Mouse (Mus musculus): ENCODE measurements around the gene Tmem117. TPM values are rescaled to one million over a fixed set of nuclear protein-coding genes. Genes with fewer than 3 reads are reported as not detected.

Gene Tmem117
- total RNA-seq, 2 experiments from 2014 or later = 10.5 to 11.4 TPM

- intact Hi-C loops (cut with DNase I) = no loop called here
- DNase-seq (ENCODE audit: low spot score in 2 of 2) = no peak
Measured at GRCm38 (mm10) chr15:94835634-94836033, 206.6 kb downstream of the Tmem117 start.

- intact Hi-C loops (cut with DNase I) = no loop called here
- no peak for DNase-seq (ENCODE audit: low spot score in 2 of 2)
Measured at GRCm38 (mm10) chr15:94838646-94839045, 209.6 kb downstream of the Tmem117 start.

GRCm38 (mm10) chr15:94847501-94847900 lies 218.5 kb downstream of the Tmem117 start:
- peak; percentile 24 to 66 for DNase-seq (ENCODE audit: low spot score in 2 of 2)
- intact Hi-C loops (cut with DNase I) = loop anchor here (5.0 to 10.0 kb wide), 2 partner anchors 70 to 677 kb away; partner anchors contain the start of gene Nell2

- intact Hi-C loops (cut with DNase I) = no loop called here
- DNase-seq (ENCODE audit: low spot score in 2 of 2) = peak; percentile 45 to 61
Measured at GRCm38 (mm10) chr15:94859641-94860040, 230.6 kb downstream of the Tmem117 start.

- no peak for DNase-seq (ENCODE audit: low spot score in 2 of 2)
- intact Hi-C loops (cut with DNase I) = no loop called here
Measured at GRCm38 (mm10) chr15:94861173-94861572, 232.1 kb downstream of the Tmem117 start.

- peak; percentile 21 to 46 for DNase-seq (ENCODE audit: low spot score in 2 of 2)
Measured at GRCm38 (mm10) chr15:94864134-94864533, 235.1 kb downstream of the Tmem117 start.

GRCm38 (mm10) chr15:94868372-94868771 lies 239.3 kb downstream of the Tmem117 start:
- intact Hi-C loops (cut with DNase I) = no loop called here
- DNase-seq (ENCODE audit: low spot score in 2 of 2) = peak in 1 of 2 experiments; percentile 28

More at GRCm38 (mm10) chr15:94864134-94864533, 235.1 kb downstream of the Tmem117 start:
- intact Hi-C loops (cut with DNase I) = no loop called here

- peak in 1 of 2 experiments; percentile 25 for DNase-seq (ENCODE audit: low spot score in 2 of 2)
- intact Hi-C loops (cut with DNase I) = no loop called here
Measured at GRCm38 (mm10) chr15:94885026-94885425, 256.0 kb downstream of the Tmem117 start.

- DNase-seq (ENCODE audit: low spot score in 2 of 2) = no peak
- intact Hi-C loops (cut with DNase I) = no loop called here
Measured at GRCm38 (mm10) chr15:94893201-94893600, 264.2 kb downstream of the Tmem117 start.

- intact Hi-C loops (cut with DNase I) = no loop called here
- DNase-seq (ENCODE audit: low spot score in 2 of 2) = peak in 1 of 2 experiments; percentile 6
Measured at GRCm38 (mm10) chr15:94894086-94894485, 265.1 kb downstream of the Tmem117 start.

- no peak for DNase-seq (ENCODE audit: low spot score in 2 of 2)
- intact Hi-C loops (cut with DNase I) = no loop called here
Measured at GRCm38 (mm10) chr15:94895681-94896080, 266.6 kb downstream of the Tmem117 start.

- intact Hi-C loops (cut with DNase I) = no loop called here
- DNase-seq (ENCODE audit: low spot score in 2 of 2) = no peak
Measured at GRCm38 (mm10) chr15:94903188-94903587, 274.2 kb downstream of the Tmem117 start.

- no peak for DNase-seq (ENCODE audit: low spot score in 2 of 2)
- intact Hi-C loops (cut with DNase I) = no loop called here
Measured at GRCm38 (mm10) chr15:94904672-94905407, 275.8 kb downstream of the Tmem117 start.

GRCm38 (mm10) chr15:94921672-94922071 lies 292.6 kb downstream of the Tmem117 start:
- DNase-seq (ENCODE audit: low spot score in 2 of 2) = no peak
- intact Hi-C loops (cut with DNase I) = no loop called here

GRCm38 (mm10) chr15:94927986-94928385 lies 299.0 kb downstream of the Tmem117 start:
- DNase-seq (ENCODE audit: low spot score in 2 of 2) = no peak
- intact Hi-C loops (cut with DNase I) = no loop called here

- intact Hi-C loops (cut with DNase I) = no loop called here
- peak; percentile 10 to 25 for DNase-seq (ENCODE audit: low spot score in 2 of 2)
Measured at GRCm38 (mm10) chr15:94930743-94931142, 301.7 kb downstream of the Tmem117 start.

GRCm38 (mm10) chr15:94933044-94933443 lies 304.0 kb downstream of the Tmem117 start:
- intact Hi-C loops (cut with DNase I) = no loop called here
- no peak for DNase-seq (ENCODE audit: low spot score in 2 of 2)

GRCm38 (mm10) chr15:94933480-94933879 lies 304.4 kb downstream of the Tmem117 start:
- intact Hi-C loops (cut with DNase I) = no loop called here
- DNase-seq (ENCODE audit: low spot score in 2 of 2) = no peak

- intact Hi-C loops (cut with DNase I) = no loop called here
- DNase-seq (ENCODE audit: low spot score in 2 of 2) = no peak
Measured at GRCm38 (mm10) chr15:94941954-94942353, 312.9 kb downstream of the Tmem117 start.

GRCm38 (mm10) chr15:94942465-94942864 lies 313.4 kb downstream of the Tmem117 start:
- no peak for DNase-seq (ENCODE audit: low spot score in 2 of 2)
- intact Hi-C loops (cut with DNase I) = no loop called here

GRCm38 (mm10) chr15:94943891-94944290 lies 314.9 kb downstream of the Tmem117 start:
- DNase-seq (ENCODE audit: low spot score in 2 of 2) = no peak
- intact Hi-C loops (cut with DNase I) = no loop called here
